Mouse (Mus musculus): ENCODE measurements around the gene Snrpb2. TPM values are rescaled to one million over a fixed set of nuclear protein-coding genes. Genes with fewer than 3 reads are reported as not detected.
A peak's percentile ranks its signal among the peaks of the same experiment; 100 is the strongest.

Gene Snrpb2
- polyA plus RNA-seq, 1 experiment from 2014 or later = 71.0 TPM

- ATAC-seq (ENCODE audit: low FRiP score, low TSS enrichment) (peak; percentile 88), DNase-seq (peak; percentile 78)
- Histone ChIP-seq H3K27me3 (ENCODE audit: control insufficient read depth, insufficient read depth, low read length) (no peaks in the 10 kb centered on the region), H3K9ac (replicated peaks; ENCODE audit: low read length) (no peak overlapping the region), H3K4me2 (ENCODE audit: low read length) (peak overlapping the region; percentile 24), H3K4me1 (ENCODE audit: control insufficient read depth, insufficient read depth, low read length) (peaks cover 22% of the 10 kb centered on the region), H3K4me3 (replicated peaks; ENCODE audit: low read depth, low read length) (no peak overlapping the region), H3K9me3 (ENCODE audit: control insufficient read depth, low read length) (no peaks in the 10 kb centered on the region), H3K27ac (replicated peaks; ENCODE audit: low read depth, low read length) (peak overlapping the region; percentile 86), H3K36me3 (ENCODE audit: control insufficient read depth, insufficient read depth, low read length) (no peaks in the 10 kb centered on the region)
- 15% methylated on average over 10 of the region's 10 CpGs for WGBS
Measured at GRCm38 (mm10) chr2:143032378-143033255, 30.2 kb upstream of the Snrpb2 start.

DNA sequence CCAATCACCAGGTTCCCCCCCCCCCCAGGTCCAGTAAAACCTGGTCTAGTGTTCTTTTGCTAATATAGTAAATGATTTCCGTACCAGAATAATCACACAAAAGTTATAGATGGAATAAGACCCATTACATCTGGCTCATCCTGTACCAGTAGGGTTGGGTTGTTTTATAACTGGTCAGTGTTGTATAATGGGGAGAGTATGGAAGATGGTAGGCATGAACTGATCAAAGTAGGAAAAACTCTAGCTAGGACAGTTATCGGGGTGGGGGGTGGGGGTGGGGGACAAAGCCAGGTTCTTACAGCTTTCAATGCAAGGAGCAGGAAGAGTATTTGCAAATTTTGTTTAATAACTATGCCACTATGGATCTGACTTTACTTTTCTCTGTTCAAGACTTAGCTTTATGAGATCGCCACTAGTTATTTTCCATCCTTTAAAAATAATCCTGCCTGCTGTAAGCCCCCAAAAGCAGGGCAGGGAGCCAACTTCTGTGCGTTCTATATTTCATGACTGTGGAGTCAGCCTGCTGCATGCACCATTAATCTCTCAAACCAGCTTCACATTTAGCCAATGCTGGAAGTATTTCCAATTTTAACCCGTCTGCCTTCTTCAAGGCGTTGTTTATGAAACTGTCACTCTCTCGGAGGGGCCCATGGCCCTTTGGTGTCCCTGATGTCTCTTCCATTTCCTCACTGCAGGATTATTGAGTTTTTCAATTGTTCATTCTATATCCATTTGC, 28.3 kb upstream of the Snrpb2 start:
- H3K9ac ChIP-seq (replicated peaks; ENCODE audit: low read length) = no peak overlapping the region
- no peak overlapping the region for H3K4me2 ChIP-seq (ENCODE audit: low read length)
- peaks cover 22% of the 10 kb centered on the region for H3K4me1 ChIP-seq (ENCODE audit: control insufficient read depth, insufficient read depth, low read length)
- WGBS = 68% methylated on average over 7 of the region's 7 CpGs
- no peak overlapping the region for H3K4me3 ChIP-seq (replicated peaks; ENCODE audit: low read depth, low read length)
- no peaks in the 10 kb centered on the region for H3K9me3 ChIP-seq (ENCODE audit: control insufficient read depth, low read length)
- ATAC-seq (ENCODE audit: low FRiP score, low TSS enrichment) (no peak), DNase-seq (peak; percentile 47)
- H3K27ac ChIP-seq (replicated peaks; ENCODE audit: low read depth, low read length) = no peak overlapping the region
- no peaks in the 10 kb centered on the region for H3K36me3 ChIP-seq (ENCODE audit: control insufficient read depth, insufficient read depth, low read length)
- H3K27me3 ChIP-seq (ENCODE audit: control insufficient read depth, insufficient read depth, low read length) = no peaks in the 10 kb centered on the region

DNA sequence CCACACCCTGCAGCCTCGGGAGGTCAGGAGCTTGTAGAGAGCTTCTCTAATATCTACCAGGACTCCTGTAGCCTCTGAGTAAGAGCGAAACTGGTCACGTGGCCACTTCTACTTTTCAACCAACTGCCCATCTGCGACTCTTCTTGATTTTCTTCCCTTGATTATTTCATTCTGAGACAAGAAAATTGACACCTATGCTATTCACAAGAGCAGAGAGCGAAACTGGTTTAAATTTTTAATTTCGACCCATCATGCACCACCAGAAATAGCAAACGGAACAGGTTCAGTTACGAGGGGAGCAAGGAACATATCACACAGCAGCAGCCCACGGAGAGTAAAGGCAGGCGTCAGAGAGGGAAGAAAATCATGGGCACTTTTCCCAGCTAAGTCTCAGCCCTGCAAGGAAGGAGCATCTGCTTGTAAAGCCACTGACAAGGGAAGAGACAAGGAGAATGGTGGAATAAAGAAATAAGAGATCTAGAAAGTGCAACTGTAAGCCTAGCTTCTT, 27.7 kb upstream of the Snrpb2 start:
- no peak for ATAC-seq (ENCODE audit: low FRiP score, low TSS enrichment)
- H3K9ac ChIP-seq (replicated peaks; ENCODE audit: low read length) = no peak overlapping the region
- 75% methylated on average over 10 of the region's 10 CpGs for WGBS
- H3K27ac ChIP-seq (replicated peaks; ENCODE audit: low read depth, low read length) = no peak overlapping the region
- peak; percentile 7 for DNase-seq
- peaks cover 22% of the 10 kb centered on the region for H3K4me1 ChIP-seq (ENCODE audit: control insufficient read depth, insufficient read depth, low read length)
- no peak overlapping the region for H3K4me3 ChIP-seq (replicated peaks; ENCODE audit: low read depth, low read length)
- no peaks in the 10 kb centered on the region for H3K27me3 ChIP-seq (ENCODE audit: control insufficient read depth, insufficient read depth, low read length)
- no peak overlapping the region for H3K4me2 ChIP-seq (ENCODE audit: low read length)
- H3K36me3 ChIP-seq (ENCODE audit: control insufficient read depth, insufficient read depth, low read length) = no peaks in the 10 kb centered on the region
- H3K9me3 ChIP-seq (ENCODE audit: control insufficient read depth, low read length) = no peaks in the 10 kb centered on the region

DNA sequence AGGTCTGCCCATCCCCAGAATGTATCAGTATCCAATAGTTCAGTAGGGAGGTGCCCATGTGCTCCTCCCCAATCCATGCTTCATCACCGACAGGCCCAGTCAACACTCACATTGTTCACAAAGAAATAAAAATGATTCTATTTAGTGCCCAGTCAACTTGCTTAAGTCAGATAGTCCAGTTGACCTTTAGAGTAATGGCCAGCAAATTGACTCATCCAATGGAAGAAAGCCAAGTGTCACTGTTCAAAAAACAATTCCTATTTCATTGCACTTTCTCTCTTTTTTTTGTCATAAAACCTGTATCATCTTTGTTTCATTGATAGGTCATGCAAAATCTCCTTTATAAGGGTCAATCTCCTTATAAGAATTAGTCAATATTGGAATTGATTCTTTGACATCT, 21.2 kb upstream of the Snrpb2 start:
- ATAC-seq (ENCODE audit: low FRiP score, low TSS enrichment) = no peak
- no peaks in the 10 kb centered on the region for H3K9me3 ChIP-seq (ENCODE audit: control insufficient read depth, low read length)
- no peaks in the 10 kb centered on the region for H3K36me3 ChIP-seq (ENCODE audit: control insufficient read depth, insufficient read depth, low read length)
- DNase-seq = no peak
- no peaks in the 10 kb centered on the region for H3K4me1 ChIP-seq (ENCODE audit: control insufficient read depth, insufficient read depth, low read length)
- H3K9ac ChIP-seq (replicated peaks; ENCODE audit: low read length) = no peak overlapping the region
- no peak overlapping the region for H3K4me3 ChIP-seq (replicated peaks; ENCODE audit: low read depth, low read length)
- H3K4me2 ChIP-seq (ENCODE audit: low read length) = no peak overlapping the region
- no peaks in the 10 kb centered on the region for H3K27me3 ChIP-seq (ENCODE audit: control insufficient read depth, insufficient read depth, low read length)
- no peak overlapping the region for H3K27ac ChIP-seq (replicated peaks; ENCODE audit: low read depth, low read length)
- 88% methylated on average over 1 of the region's 1 CpGs for WGBS

GRCm38 (mm10) chr2:143055251-143055650, 7.6 kb upstream of the Snrpb2 start:
- Histone ChIP-seq H3K9me3 (ENCODE audit: control insufficient read depth, low read length) (no peaks in the 10 kb centered on the region), H3K4me2 (ENCODE audit: low read length) (no peak overlapping the region), H3K4me1 (ENCODE audit: control insufficient read depth, insufficient read depth, low read length) (no peaks in the 10 kb centered on the region), H3K9ac (replicated peaks; ENCODE audit: low read length) (no peak overlapping the region), H3K27me3 (ENCODE audit: control insufficient read depth, insufficient read depth, low read length) (no peaks in the 10 kb centered on the region), H3K27ac (replicated peaks; ENCODE audit: low read depth, low read length) (no peak overlapping the region), H3K36me3 (ENCODE audit: control insufficient read depth, insufficient read depth, low read length) (no peaks in the 10 kb centered on the region), H3K4me3 (replicated peaks; ENCODE audit: low read depth, low read length) (no peak overlapping the region)
- ATAC-seq (ENCODE audit: low FRiP score, low TSS enrichment) (no peak), DNase-seq (peak; percentile 19)

DNA sequence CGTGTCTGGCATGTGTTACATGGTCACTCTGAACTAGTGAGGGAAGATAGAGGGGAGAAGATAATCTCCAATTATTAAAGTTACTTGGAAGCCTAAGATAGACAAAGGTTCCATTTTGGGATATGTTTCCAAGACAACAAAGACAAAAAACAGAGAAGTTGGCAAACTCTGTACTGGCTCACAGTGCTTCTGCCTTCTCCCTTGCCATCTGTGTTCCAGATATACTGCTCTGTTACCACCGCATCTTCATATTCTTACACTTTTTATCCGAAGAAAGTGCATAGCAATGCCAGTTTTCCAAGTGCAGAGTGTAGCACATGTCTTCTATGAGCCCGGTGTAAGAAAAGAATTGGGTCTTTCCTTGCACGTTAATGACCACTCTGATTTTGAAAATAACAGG, 6.1 kb upstream of the Snrpb2 start:
- Histone ChIP-seq H3K4me2 (ENCODE audit: low read length) (no peak overlapping the region), H3K27ac (replicated peaks; ENCODE audit: low read depth, low read length) (no peak overlapping the region), H3K4me3 (replicated peaks; ENCODE audit: low read depth, low read length) (no peak overlapping the region), H3K4me1 (ENCODE audit: control insufficient read depth, insufficient read depth, low read length) (no peaks in the 10 kb centered on the region), H3K36me3 (ENCODE audit: control insufficient read depth, insufficient read depth, low read length) (no peaks in the 10 kb centered on the region), H3K9me3 (ENCODE audit: control insufficient read depth, low read length) (no peaks in the 10 kb centered on the region), H3K9ac (replicated peaks; ENCODE audit: low read length) (no peak overlapping the region), H3K27me3 (ENCODE audit: control insufficient read depth, insufficient read depth, low read length) (no peaks in the 10 kb centered on the region)
- DNase-seq = no peak
- no peak for ATAC-seq (ENCODE audit: low FRiP score, low TSS enrichment)
- 84% methylated on average over 5 of the region's 5 CpGs for WGBS

DNA sequence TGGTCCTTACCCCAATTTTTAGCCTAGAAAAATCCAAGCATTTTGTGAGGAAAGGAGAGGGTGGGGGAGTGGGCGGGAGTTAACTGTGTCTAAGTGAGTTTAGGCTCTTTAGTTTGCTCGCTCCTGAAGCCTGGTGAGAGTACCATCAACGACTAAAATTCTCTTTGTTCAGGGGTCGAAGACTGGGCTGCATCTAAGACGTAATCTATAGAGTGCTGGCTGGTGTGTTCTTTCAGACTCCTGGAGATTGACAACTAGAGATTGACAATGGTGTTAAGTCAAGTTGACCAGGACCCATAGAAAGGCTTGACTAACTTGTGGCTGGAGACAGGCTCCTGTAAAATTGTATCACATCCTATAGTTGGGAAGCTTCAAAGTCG, 417 bp upstream of the Snrpb2 start:
- Histone ChIP-seq H3K4me2 (ENCODE audit: low read length) (peak overlapping the region; percentile 54), H3K36me3 (ENCODE audit: control insufficient read depth, insufficient read depth, low read length) (peaks cover 21% of the 10 kb centered on the region), H3K9ac (replicated peaks; ENCODE audit: low read length) (no peak overlapping the region), H3K4me1 (ENCODE audit: control insufficient read depth, insufficient read depth, low read length) (peaks cover 8% of the 10 kb centered on the region; the same call in 1 of the 2 replicates), H3K4me3 (replicated peaks; ENCODE audit: low read depth, low read length) (peak overlapping the region; percentile 90), H3K27me3 (ENCODE audit: control insufficient read depth, insufficient read depth, low read length) (no peaks in the 10 kb centered on the region), H3K27ac (replicated peaks; ENCODE audit: low read depth, low read length) (no peak overlapping the region), H3K9me3 (ENCODE audit: control insufficient read depth, low read length) (no peaks in the 10 kb centered on the region)
- DNase-seq (no peak), ATAC-seq (ENCODE audit: low FRiP score, low TSS enrichment) (peak; percentile 28)
- WGBS = 36% methylated on average over 6 of the region's 6 CpGs

DNA sequence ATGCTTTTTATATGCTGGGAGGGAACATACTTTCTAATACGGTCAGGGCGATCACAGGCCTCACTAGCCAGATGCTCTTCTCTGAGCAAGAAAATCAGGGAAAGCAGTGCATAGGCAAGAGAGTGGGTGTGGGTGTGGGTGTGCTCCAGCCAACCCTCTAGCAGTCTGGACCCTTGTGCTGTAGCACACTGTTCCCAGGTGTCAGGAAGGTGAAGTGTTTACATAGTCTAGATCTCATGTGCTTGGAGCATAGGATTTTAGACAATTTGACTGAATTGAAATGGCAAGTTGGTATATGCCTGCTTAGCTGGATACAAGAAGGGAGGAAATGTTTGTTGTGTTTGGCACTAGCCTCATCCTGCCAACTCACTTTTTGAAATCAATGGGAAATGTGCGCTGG, 3.1 kb downstream of the Snrpb2 start:
- H3K4me1 ChIP-seq (ENCODE audit: control insufficient read depth, insufficient read depth, low read length) = peaks cover 8% of the 10 kb centered on the region; the same call in 1 of the 2 replicates
- no peaks in the 10 kb centered on the region for H3K27me3 ChIP-seq (ENCODE audit: control insufficient read depth, insufficient read depth, low read length)
- no peaks in the 10 kb centered on the region for H3K9me3 ChIP-seq (ENCODE audit: control insufficient read depth, low read length)
- H3K27ac ChIP-seq (replicated peaks; ENCODE audit: low read depth, low read length) = no peak overlapping the region
- no peak overlapping the region for H3K4me2 ChIP-seq (ENCODE audit: low read length)
- no peak overlapping the region for H3K9ac ChIP-seq (replicated peaks; ENCODE audit: low read length)
- no peak for DNase-seq
- H3K4me3 ChIP-seq (replicated peaks; ENCODE audit: low read depth, low read length) = no peak overlapping the region
- WGBS = 97% methylated on average over 3 of the region's 3 CpGs
- peaks cover 42% of the 10 kb centered on the region for H3K36me3 ChIP-seq (ENCODE audit: control insufficient read depth, insufficient read depth, low read length)
- no peak for ATAC-seq (ENCODE audit: low FRiP score, low TSS enrichment)
